16 mouse cellular contexts compared by ENCODE assay signal in the genomic region with DNA sequence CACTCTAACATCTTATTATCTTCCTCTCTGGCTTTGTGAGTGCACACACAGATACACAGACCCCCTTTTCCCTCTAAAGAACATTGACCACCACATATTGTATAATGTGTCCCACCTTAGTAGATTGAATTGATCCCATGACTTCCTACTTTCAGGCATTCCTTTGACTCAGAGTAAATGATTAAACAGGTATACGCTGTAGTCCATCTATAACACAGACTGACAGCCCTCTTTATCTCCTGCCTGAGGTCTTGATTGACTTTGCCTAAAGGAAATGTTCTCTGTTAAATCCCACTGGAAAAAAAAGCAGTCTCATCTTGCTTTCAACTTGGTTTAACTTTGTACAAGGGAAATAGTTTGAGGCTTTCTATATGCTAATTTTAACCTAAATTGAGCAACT.
"Had no signal": no experiment of that assay in that cellular context is flagged by ENCODE, and none has a peak within 500 bp of the region (broad histone marks: within the 10 kb centered on the region; RNA-seq: fewer than 3 reads in every experiment).

No protein-coding gene starts in this region.

- H3K9me3 ChIP-seq: neural tube, embryonic 13.5 days; neural tube, embryonic 15.5 days; stomach, embryonic 15.5 days had no signal

- H3K27me3 ChIP-seq: neural tube, embryonic 13.5 days; neural tube, embryonic 15.5 days; stomach, embryonic 15.5 days had no signal

- H3K9ac ChIP-seq: neural tube, embryonic 13.5 days; neural tube, embryonic 15.5 days; stomach, embryonic 15.5 days had no signal

- H3K4me1 ChIP-seq: neural tube, embryonic 13.5 days; neural tube, embryonic 15.5 days; stomach, embryonic 15.5 days had no signal

- H3K4me2 ChIP-seq: neural tube, embryonic 13.5 days; neural tube, embryonic 15.5 days; stomach, embryonic 15.5 days had no signal

- DNase-seq: retina, postnatal 1 day; right cerebral cortex, adult 18-20 months; right cerebral cortex, postnatal 14 days; right cerebral cortex, postnatal 25 days; right cerebral cortex, postnatal 4 days; spleen, adult 18-20 months; thymus, adult 18-20 months; thymus, adult 2 months; thymus, postnatal 14 days; thymus, postnatal 25 days; thymus, postnatal 36 days; thymus, postnatal 4 days had no signal

- H3K27ac ChIP-seq: neural tube, embryonic 13.5 days; neural tube, embryonic 15.5 days; stomach, embryonic 15.5 days; stomach, postnatal 0 days had no signal

- H3K36me3 ChIP-seq: neural tube, embryonic 13.5 days; neural tube, embryonic 15.5 days; stomach, embryonic 15.5 days had no signal

- H3K4me3 ChIP-seq: neural tube, embryonic 13.5 days; neural tube, embryonic 15.5 days; stomach, embryonic 15.5 days had no signal
